Mouse (Mus musculus) left cerebral cortex, postnatal 25 days (tissue): ENCODE measurements at regions not wholly inside any gene's neighbourhood (a gene's known extent, or its start where the extent isn't known, plus 50 kb on each side); places are given as distances from the start of the nearest gene placed in this dataset.

Experiments used
- DNase-seq, 2 experiments: peaks; one replicate each; pipeline ENCODE4 v3.0.0; 2022; ENCODE audit warnings: low spot score in 2 of 2, mixed read lengths in 1 of 2
- intact Hi-C: fragments of 180-260 bp; cut with DNase I; formaldehyde crosslinking; loops from one replicate; pipeline ENCODE4 v1.15.1; 2025

DNA sequence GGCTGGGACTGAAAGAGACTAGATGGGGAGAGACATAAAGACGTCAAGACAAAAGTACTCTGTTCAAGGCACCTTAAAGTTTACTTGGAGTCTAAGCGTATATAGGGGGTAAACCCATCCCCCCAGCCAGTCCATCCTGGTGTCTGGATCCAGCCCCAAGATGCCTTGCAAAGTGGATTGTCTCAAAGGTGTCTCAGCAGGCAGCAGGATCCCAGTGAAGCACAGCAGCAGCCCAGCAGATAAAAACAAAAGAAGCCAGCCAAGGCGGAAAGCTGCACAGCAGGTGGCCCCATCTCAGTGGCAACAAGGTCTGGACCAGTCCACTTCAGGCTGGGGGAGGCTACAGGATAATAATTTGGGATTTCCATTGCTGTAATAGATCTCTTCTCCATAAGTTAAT is 72.0 kb upstream of the Col5a2 start:
- DNase-seq: no peak
- intact Hi-C loops: no loop called here

GRCm38 (mm10) chr1:45580466-45580865 is 77.4 kb upstream of the Col5a2 start:
- intact Hi-C loops: no loop called here

GRCm38 (mm10) chr1:45587351-45588025 is 84.4 kb upstream of the Col5a2 start:
- intact Hi-C loops: no loop called here
- DNase-seq: no peak

More at GRCm38 (mm10) chr1:45580466-45580865, 77.4 kb upstream of the Col5a2 start:
- no peak for DNase-seq

- DNase-seq: no peak
- intact Hi-C loops: no loop called here
Observed at GRCm38 (mm10) chr1:45597316-45597715, 94.2 kb upstream of the Col5a2 start.

DNA sequence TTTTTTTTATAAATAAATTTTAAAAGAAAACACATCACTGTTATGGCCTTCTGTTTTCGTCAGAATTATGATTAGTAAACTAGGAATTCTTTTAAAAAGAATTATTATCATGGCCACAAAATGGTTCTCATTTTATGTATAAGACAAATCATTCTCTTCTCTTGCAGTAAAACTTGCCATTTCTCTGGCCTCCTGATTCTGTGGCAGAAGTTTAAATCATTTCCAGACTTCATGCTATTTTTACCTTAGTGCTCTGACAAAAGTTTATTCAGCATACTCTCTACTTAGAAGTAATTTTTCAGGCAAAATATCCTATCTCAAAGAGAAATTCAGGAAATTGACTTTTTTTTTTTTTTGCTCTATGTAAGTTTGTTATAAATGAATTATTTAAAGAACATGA is 96.3 kb upstream of the Col5a2 start:
- intact Hi-C loops: no loop called here
- no peak for DNase-seq

- intact Hi-C loops: no loop called here
- peak in 1 of 2 experiments; percentile 1 for DNase-seq
Observed at GRCm38 (mm10) chr1:45600011-45600410, 96.9 kb upstream of the Col5a2 start.

GRCm38 (mm10) chr1:45605571-45605970 is 102.5 kb upstream of the Col5a2 start:
- intact Hi-C loops: no loop called here

DNA sequence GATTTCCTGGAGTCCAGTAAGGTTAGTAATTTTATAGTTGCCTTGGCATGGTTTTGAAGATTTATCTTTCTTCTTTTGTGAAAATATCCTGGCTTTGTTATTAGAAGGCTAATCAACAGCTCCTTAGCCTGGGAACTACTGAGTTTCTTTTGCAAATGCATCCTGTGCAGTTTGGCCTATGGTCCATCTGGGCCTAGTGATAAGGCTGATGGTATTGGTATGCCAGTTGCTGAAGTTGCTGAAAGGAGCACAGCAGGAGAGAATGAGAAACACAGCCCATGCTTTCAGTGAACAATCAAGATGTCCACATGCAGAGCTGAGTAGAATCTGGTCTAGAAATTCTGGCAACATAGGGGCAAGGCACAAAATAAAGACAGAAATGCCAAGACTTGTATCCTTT is 105.2 kb upstream of the Col5a2 start:
- DNase-seq: no peak
- intact Hi-C loops: no loop called here

More at GRCm38 (mm10) chr1:45605571-45605970, 102.5 kb upstream of the Col5a2 start:
- DNase-seq: no peak

DNA sequence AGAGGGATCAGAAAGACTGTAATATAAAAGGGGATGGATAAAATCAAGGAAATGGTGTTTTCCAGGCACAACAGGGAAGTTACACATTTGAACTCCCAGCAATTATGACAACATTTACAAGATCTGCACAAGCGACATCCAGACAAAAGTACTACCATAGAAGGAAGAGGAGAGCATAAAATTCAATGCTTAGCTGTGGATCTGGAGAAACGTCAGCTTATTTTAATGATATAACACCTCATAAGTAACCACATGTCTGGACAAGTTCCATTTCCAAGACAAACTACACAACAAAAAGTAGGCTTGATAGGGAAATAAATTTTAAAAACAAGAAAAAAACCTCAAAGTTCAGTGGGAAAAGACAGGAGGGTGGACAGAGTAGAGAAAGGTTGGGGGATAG is 115.9 kb upstream of the Col5a2 start:
- intact Hi-C loops: no loop called here

DNA sequence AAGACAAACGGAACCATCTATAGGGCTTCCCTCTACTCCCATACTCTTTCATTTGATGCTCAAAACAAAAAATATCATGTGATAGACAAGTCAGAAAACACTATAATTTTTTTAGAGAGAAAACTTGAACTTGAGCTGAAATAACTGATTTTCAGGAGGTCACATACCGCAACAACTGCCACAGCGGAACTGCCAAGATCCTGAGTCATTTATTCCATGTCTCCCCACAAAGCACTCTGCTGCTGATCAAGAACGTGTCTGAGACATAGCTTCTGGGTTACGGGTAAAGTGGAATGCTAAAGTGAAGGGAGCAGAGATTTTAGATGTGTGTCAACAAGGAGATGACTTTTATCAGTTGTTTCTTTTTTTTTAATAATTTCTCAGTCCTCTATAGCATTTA is 122.8 kb upstream of the Col5a2 start:
- no peak for DNase-seq
- intact Hi-C loops: loop anchor here (1.0 to 5.0 kb wide), 2 partner anchors 194 to 879 kb away; no protein-coding TSS in a partner anchor

More for the DNA sequence above, 115.9 kb upstream of the Col5a2 start:
- DNase-seq: no peak

GRCm38 (mm10) chr1:45626733-45627132 is 123.7 kb upstream of the Col5a2 start:
- DNase-seq: no peak
- intact Hi-C loops: loop anchor here (1.0 to 5.0 kb wide), 2 partner anchors 194 to 879 kb away; no protein-coding TSS in a partner anchor

- peak; percentile 16 to 57 for DNase-seq
- intact Hi-C loops: loop anchor here (5.0 kb wide), 1 partner anchor 881 kb away; no protein-coding TSS in a partner anchor
Observed at GRCm38 (mm10) chr1:45627840-45628239, 124.8 kb upstream of the Col5a2 start.

GRCm38 (mm10) chr1:45647301-45647700 is 144.2 kb upstream of the Col5a2 start:
- DNase-seq: no peak
- intact Hi-C loops: no loop called here

- DNase-seq: no peak
- intact Hi-C loops: no loop called here
Observed at GRCm38 (mm10) chr1:45653248-45653647, 141.7 kb upstream of the Wdr75 start.

GRCm38 (mm10) chr1:45663882-45664520 is 131.0 kb upstream of the Wdr75 start:
- no peak for DNase-seq
- intact Hi-C loops: no loop called here

DNA sequence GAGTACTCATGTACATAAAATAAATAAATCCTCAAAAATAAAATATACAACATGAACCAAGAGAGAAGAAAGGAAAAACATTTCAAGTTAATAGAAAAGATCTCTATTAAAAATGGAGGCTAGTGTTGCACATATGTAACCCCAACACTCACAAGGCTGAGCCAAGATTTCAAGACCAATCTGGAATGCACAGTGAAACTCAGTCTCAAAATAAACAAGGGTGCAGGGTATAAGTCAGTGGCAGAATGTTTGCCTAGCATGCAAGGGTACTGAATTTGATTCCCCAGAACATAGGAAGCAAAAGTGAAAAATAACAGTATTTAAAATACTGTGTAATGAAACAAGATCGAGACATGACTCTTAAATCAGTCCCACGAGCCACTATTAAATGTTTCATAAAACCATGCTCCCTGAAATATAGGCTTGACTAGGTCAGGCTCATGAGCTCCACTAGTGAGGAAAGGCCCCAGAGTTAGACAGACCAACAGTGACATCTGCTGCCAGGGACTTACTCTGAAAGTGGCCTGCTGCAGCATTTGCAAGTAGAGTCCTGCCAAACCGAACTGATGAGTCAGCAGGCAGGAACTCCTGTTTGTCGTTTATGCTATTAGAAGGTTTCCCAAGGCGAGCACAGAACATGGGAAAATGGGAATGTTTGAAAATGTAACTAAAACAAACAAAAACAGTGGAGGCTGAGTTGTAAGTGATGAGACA is 122.4 kb upstream of the Wdr75 start:
- DNase-seq: peak; percentile 20 to 69
- intact Hi-C loops: loop anchor here (5.0 kb wide), 3 partner anchors 95 to 925 kb away; no protein-coding TSS in a partner anchor

GRCm38 (mm10) chr1:45675771-45676439 is 119.1 kb upstream of the Wdr75 start:
- intact Hi-C loops: no loop called here
- no peak for DNase-seq

- intact Hi-C loops: no loop called here
- DNase-seq: no peak
Observed at GRCm38 (mm10) chr1:45679964-45680709, 114.8 kb upstream of the Wdr75 start.

DNA sequence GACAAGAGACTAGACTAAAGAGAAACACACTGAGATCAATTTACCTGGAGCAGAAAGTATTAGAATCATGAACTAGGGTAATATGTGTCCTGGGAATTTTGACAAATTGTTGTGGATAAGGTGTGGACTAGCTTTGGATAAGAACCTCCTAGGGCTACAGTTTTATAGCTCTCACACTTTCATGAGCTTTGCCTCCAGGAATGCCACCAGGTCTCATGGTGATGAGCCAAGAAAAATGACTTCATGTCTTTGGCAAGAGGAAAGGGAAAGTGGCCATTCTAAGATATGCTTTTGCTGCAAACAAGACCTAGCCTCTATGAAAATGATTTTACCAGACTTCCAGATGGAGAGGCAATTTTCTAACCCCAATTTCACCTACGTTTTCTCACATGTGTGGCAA is 94.1 kb upstream of the Wdr75 start:
- no peak for DNase-seq
- intact Hi-C loops: no loop called here
